18 mouse cellular contexts compared by ENCODE assay signal in the genomic region with DNA sequence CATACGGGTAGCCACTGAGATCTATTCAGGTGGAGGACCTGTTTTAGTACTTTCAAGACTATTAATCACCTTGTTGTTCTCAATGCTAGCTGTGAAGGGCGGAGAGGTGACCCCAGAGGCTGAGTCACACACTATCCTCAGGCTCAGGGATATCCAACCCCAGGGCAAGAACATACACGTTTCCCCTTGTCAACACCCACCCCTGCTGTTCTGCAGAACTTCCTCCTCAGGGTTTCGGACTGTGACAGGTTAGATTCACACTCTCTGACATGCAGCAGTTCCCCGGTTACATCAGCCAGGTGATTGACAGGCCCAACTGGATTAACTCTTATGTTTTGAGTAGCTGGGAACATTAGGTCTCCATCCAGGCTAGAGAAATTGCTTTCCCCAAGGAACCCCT. TPM values are rescaled to one million over a fixed set of nuclear protein-coding genes. Genes with fewer than 3 reads are reported as not detected.
DNase-seq lines count a peak whose midpoint lies in the region; ATAC-seq and TF ChIP-seq lines count a peak whose summit lies in the region.
"Had no signal": no experiment of that assay in that cellular context is flagged by ENCODE, and none has a peak within 500 bp of the region (broad histone marks: within the 10 kb centered on the region; RNA-seq: fewer than 3 reads in every experiment).

No protein-coding gene starts in this region.

- intact Hi-C loops in heart, adult 2 months (cut with DNase I): no loop called here

- H3K36me3 ChIP-seq in heart, embryonic 11.5 days (ENCODE audit: control insufficient read depth, insufficient read depth, low read length): peaks cover 4% of the 10 kb centered on the region; the same call in 1 of the 2 replicates
- 0 out of 2 replicates have a peak, but pooled peaks cover 2% of the 10 kb centered on the region for H3K36me3 ChIP-seq in heart, adult 2 months (ENCODE audit: control insufficient read depth, insufficient read depth, low read length)
- H3K36me3 ChIP-seq: embryonic facial prominence, embryonic 13.5 days; forebrain, embryonic 12.5 days; midbrain, embryonic 15.5 days; neural tube, embryonic 13.5 days had no signal

- H3K27ac ChIP-seq in heart, embryonic 11.5 days (ENCODE audit: low read depth, low read length): peak overlapping the region; percentile 79
- no peak overlapping the region for H3K27ac ChIP-seq in heart, adult 2 months
- H3K27ac ChIP-seq: embryonic facial prominence, embryonic 13.5 days; forebrain, embryonic 12.5 days; kidney, embryonic 15.5 days; liver, embryonic 12.5 days; midbrain, embryonic 15.5 days; neural tube, embryonic 13.5 days had no signal

- peaks cover 11% of the 10 kb centered on the region for H3K4me1 ChIP-seq in heart, embryonic 11.5 days (ENCODE audit: control insufficient read depth, insufficient read depth, low read length)
- H3K4me1 ChIP-seq in heart, adult 2 months (ENCODE audit: control insufficient read depth, insufficient read depth, low read length): peaks cover 4% of the 10 kb centered on the region
- H3K4me1 ChIP-seq: embryonic facial prominence, embryonic 13.5 days; forebrain, embryonic 12.5 days; midbrain, embryonic 15.5 days; neural tube, embryonic 13.5 days had no signal

- WGBS in heart, embryonic 11.5 days (ENCODE audit: insufficient replicate concordance): 24% methylated on average over 5 of the region's 5 CpGs
- WGBS in heart, adult 2 months: 56% methylated on average over 5 of the region's 5 CpGs

- no peak for TF ChIP-seq CTCF in heart, adult 2 months (IDR thresholded peaks at IDR 0.05)

- H3K9me3 ChIP-seq in heart, embryonic 11.5 days (replicated peaks; ENCODE audit: control insufficient read depth, low read length): no peaks in the 10 kb centered on the region
- H3K9me3 ChIP-seq: embryonic facial prominence, embryonic 13.5 days; forebrain, embryonic 12.5 days; kidney, embryonic 15.5 days; liver, embryonic 12.5 days; midbrain, embryonic 15.5 days; neural tube, embryonic 13.5 days had no signal

- peaks cover 1% of the 10 kb centered on the region for H3K79me2 ChIP-seq in heart, adult 2 months (replicated peaks; ENCODE audit: control insufficient read depth, insufficient read depth, low read length)

- no peak overlapping the region for H3K9ac ChIP-seq in heart, embryonic 11.5 days (ENCODE audit: low read depth, low read length)
- no peak overlapping the region for H3K9ac ChIP-seq in heart, adult 2 months (ENCODE audit: low read depth, low read length)
- H3K9ac ChIP-seq: embryonic facial prominence, embryonic 13.5 days; forebrain, embryonic 12.5 days; kidney, embryonic 15.5 days; liver, embryonic 12.5 days; midbrain, embryonic 15.5 days; neural tube, embryonic 13.5 days had no signal

- H3K4me2 ChIP-seq in heart, embryonic 11.5 days: peak overlapping the region; percentile 18; the same call in 1 of the 2 replicates
- H3K4me2 ChIP-seq: embryonic facial prominence, embryonic 13.5 days; forebrain, embryonic 12.5 days; kidney, embryonic 15.5 days; liver, embryonic 12.5 days; midbrain, embryonic 15.5 days; neural tube, embryonic 13.5 days had no signal

- peak; percentile 49; the same call in 1 of the 2 replicates for ATAC-seq in heart, embryonic 11.5 days (replicated peaks; ENCODE audit: insufficient number of reproducible peaks, low FRiP score, low TSS enrichment)
- peak; percentile 54 to 75 for ATAC-seq in hematopoietic stem cell, adult 5-6 weeks (replicated peaks in 1 of 2; ENCODE audit: insufficient read depth in 1 of 2, low FRiP score in 2 of 2, low TSS enrichment in 1 of 2, low read depth in 1 of 2, poor library complexity in 2 of 2, severe bottlenecking in 2 of 2)
- ATAC-seq: inflammation-experienced regulatory T-cells, adult 6 months; liver, embryonic 12.5 days; midbrain, embryonic 15.5 days had no signal

- H3K4me3 ChIP-seq in heart, embryonic 11.5 days (ENCODE audit: low read depth, low read length): no peak overlapping the region
- no peak overlapping the region for H3K4me3 ChIP-seq in heart, adult 2 months
- H3K4me3 ChIP-seq: embryonic facial prominence, embryonic 13.5 days; forebrain, embryonic 12.5 days; kidney, embryonic 15.5 days; liver, embryonic 12.5 days; midbrain, embryonic 15.5 days; neural tube, embryonic 13.5 days had no signal

- H3K27me3 ChIP-seq in heart, embryonic 11.5 days (ENCODE audit: control insufficient read depth, insufficient read depth, low read length): no peaks in the 10 kb centered on the region
- H3K27me3 ChIP-seq in heart, adult 2 months (ENCODE audit: control insufficient read depth, insufficient read depth, low read length): no peaks in the 10 kb centered on the region
- H3K27me3 ChIP-seq: embryonic facial prominence, embryonic 13.5 days; forebrain, embryonic 12.5 days; kidney, embryonic 15.5 days; liver, embryonic 12.5 days; neural tube, embryonic 13.5 days had no signal

- TF ChIP-seq EP300 in heart, adult 2 months (IDR thresholded peaks at IDR 0.05; ENCODE audit: insufficient read depth, low read depth, low read length): no peak

- TF ChIP-seq POLR2A in heart, adult 2 months (IDR thresholded peaks at IDR 0.05; ENCODE audit: insufficient read depth, low read depth, low read length): no peak

- DNase-seq in heart, adult 2 months: no peak
- DNase-seq in urinary bladder, postnatal 36 days (ENCODE audit: low spot score in 2 of 2): peak; percentile 35 to 54
- DNase-seq in urinary bladder, postnatal 25 days (ENCODE audit: low spot score): no peak
- DNase-seq in cerebellum, adult 18-20 months: no peak
- no peak for DNase-seq in liver
- DNase-seq: cerebellum, adult 9-10 months; gastrocnemius, postnatal 10 days; lung, postnatal 10 days; thymus, postnatal 25 days had no signal

RNA-seq across cellular contexts. Expression of a gene that starts 5.7 kb away (rescaled TPM):
- polyA plus RNA-seq in heart, embryonic 11.5 days (2014; fragmentation: Nextera tagmentation; extraction: Ambion mirVana): 8.9 and 12.6 TPM in 2 replicates
- 10 to 100 TPM; 27.1 to 33.9 TPM for total RNA-seq in heart, adult 2 months (2021)
- 9.2 and 12.9 TPM in 2 replicates for polyA plus RNA-seq in heart, adult 2 months (2012; rRNA removed)
- total RNA-seq in hematopoietic stem cell, adult 5-6 weeks (2017): 10.6 and 24.4 TPM in 2 replicates

RNA-seq across cellular contexts. Expression of a gene that starts 5.9 kb away (rescaled TPM):
- 9.3 and 13.0 TPM in 2 replicates for polyA plus RNA-seq in heart, embryonic 11.5 days (2014; fragmentation: Nextera tagmentation; extraction: Ambion mirVana)
- 1 to 10 TPM; 3.2 to 4.5 TPM for total RNA-seq in heart, adult 2 months (2021)
- 1.1 and 2.0 TPM in 2 replicates for polyA plus RNA-seq in heart, adult 2 months (2012; rRNA removed)
- total RNA-seq in hematopoietic stem cell, adult 5-6 weeks (2017): 30.7 and 38.0 TPM in 2 replicates

Comparison
In these comparisons a context has a peak if more than half of its experiments do, and no peak if none do; other contexts are left out.
1. DNase-seq: peak in urinary bladder, postnatal 36 days (2 of 2); none in heart, adult 2 months (0 of 2), urinary bladder, postnatal 25 days (single experiment), cerebellum, adult 18-20 months (0 of 2) and liver (single experiment).